Mouse (Mus musculus) spleen, adult 2 months (tissue): ENCODE results near the gene Rhoj.

Source experiments
- CTCF ChIP-seq: fragments of 200-500 bp; IDR thresholded peaks from 2 replicates; pipeline ENCODE4 v1.5.1; 2011; ENCODE audit warnings: mild to moderate bottlenecking, inconsistent platforms; ENCODE audit not compliant: insufficient read depth, insufficient read length, insufficient replicate concordance; ENCODE audit errors: extremely low read depth
- POLR2A ChIP-seq: fragments of 200-500 bp; IDR thresholded peaks from 2 replicates; pipeline ENCODE4 v1.6.1; 2011; ENCODE audit warnings: low read depth, low read length, inconsistent platforms

DNA sequence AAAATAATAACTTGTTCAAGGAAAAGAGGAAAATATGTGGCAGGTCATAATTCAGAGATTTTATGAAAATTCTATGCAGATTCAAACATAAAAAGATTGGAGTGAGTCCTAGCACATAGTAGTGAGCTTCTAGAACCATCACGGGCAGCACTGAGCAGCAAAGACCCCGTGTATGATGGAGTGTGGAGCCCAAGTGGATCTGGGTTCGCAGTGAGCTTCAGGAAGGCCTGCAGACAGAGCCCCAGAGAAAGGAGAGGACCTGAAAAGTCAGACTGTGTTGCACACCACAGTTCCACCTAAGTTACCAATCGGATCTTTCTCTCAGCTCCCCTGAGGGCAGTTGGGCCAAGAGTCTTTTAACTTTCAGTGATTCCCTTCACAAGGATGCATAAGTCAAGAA lies 49.7 kb downstream of the Rhoj start:
- TF ChIP-seq CTCF (no peak), POLR2A (no peak)
